Mouse (Mus musculus) bone marrow, adult 2 months (tissue): ENCODE results near the gene Tspan9.

Experiments
- CTCF ChIP-seq: fragments of 200-500 bp; IDR thresholded peaks from 2 replicates; pipeline ENCODE4 v1.5.1; 2011; ENCODE audit warnings: low read length, control low read depth; ENCODE audit not compliant: control insufficient read depth, insufficient read depth
- POLR2A ChIP-seq: fragments of 200-500 bp; IDR thresholded peaks from 2 replicates; pipeline ENCODE4 v1.6.1; 2011; ENCODE audit warnings: low read depth, mild to moderate bottlenecking, control low read depth, low read length, borderline replicate concordance; ENCODE audit not compliant: control insufficient read depth

- TF ChIP-seq CTCF: no peak
- TF ChIP-seq POLR2A: no peak
These were observed 82.1 kb downstream of the Tspan9 start for GRCm38 (mm10) chr6:128061342-128061741.
